Mouse (Mus musculus) yolk sac, embryonic 10.5 days (tissue): ENCODE measurements around the gene Pifo.

Source experiments
- DNase-seq: peaks from one replicate; pipeline ENCODE4 v3.0.0-alpha.2; 2017; ENCODE audit warnings: low spot score

Pifo gene

DNA sequence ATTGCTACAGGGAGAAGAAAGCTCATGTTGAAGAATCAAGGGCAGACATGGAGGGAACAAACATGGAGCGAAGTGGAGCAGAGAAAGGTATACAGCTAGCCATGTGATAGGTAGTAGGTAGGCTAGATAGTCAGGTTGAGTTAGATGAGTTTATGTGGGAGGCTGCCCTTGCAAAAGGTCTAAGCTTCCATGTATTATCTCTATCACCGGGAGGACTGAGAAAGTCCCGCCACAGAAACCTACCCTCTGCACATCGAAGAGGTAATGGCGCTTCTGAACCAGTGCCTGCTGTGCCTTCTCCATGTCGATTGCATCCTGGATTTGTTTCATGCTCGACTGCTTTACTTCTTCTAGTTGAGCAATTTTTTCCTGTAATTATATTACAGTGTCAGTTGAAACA is 63.1 kb downstream of the Pifo start:
- DNase-seq = no peak
